Mouse (Mus musculus) spleen, adult 2 months (tissue): ENCODE measurements at regions not wholly inside any gene's neighbourhood (a gene's known extent, or its start where the extent isn't known, plus 50 kb on each side); places are given as distances from the start of the nearest gene placed in this dataset.

Source experiments
- CTCF ChIP-seq: fragments of 200-500 bp; IDR thresholded peaks from 2 replicates; pipeline ENCODE4 v1.5.1; 2011; ENCODE audit warnings: mild to moderate bottlenecking, inconsistent platforms; ENCODE audit not compliant: insufficient read depth, insufficient read length, insufficient replicate concordance; ENCODE audit errors: extremely low read depth
- POLR2A ChIP-seq: fragments of 200-500 bp; IDR thresholded peaks from 2 replicates; pipeline ENCODE4 v1.6.1; 2011; ENCODE audit warnings: low read depth, low read length, inconsistent platforms

DNA sequence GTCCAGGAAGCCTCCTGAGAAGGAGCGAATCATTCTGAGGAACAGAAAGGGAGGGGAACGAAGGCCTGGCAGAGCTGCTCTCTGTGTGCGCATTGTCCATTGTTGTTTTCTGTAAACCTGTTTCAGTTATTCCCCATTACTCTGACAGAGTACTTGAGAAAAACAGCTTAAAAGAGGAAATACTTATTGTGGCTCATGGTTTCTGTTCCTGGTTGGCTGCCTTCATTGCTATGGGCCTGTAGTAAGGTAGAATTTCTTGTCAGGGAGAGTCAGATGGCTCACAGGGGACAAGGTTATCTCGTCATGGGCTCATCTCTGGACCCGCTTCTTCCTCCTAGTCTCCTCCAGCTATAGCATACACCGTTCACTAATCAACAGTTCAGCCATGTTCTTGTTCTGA, 2112.9 kb downstream of the 4930444P10Rik start:
- TF ChIP-seq CTCF, result no peak
- no peak for TF ChIP-seq POLR2A
